Comparison of ENCODE assay signal across 22 mouse cellular contexts in genomic region chr6:129499516-129499915, GRCm38 (mm10). TPM values are rescaled to one million over a fixed set of nuclear protein-coding genes. Genes with fewer than 3 reads are reported as not detected.
ATAC-seq and TF ChIP-seq lines count a peak whose summit lies in the region.
"Not testable (repeated sequence)": the region's sequence is repeated elsewhere in the genome, so short reads cannot be mapped to it uniquely, and the experiment has no call there.
"Had no signal": no experiment of that assay in that cellular context is flagged by ENCODE, and none has a peak within 500 bp of the region (broad histone marks: within the 10 kb centered on the region; RNA-seq: fewer than 3 reads in every experiment).

No protein-coding gene starts in this region.

- peak; percentile 67 for ATAC-seq in granulocyte monocyte progenitor cell, adult 5-6 weeks (replicated peaks; ENCODE audit: poor library complexity, severe bottlenecking)
- ATAC-seq in megakaryocyte, adult 5-6 weeks (ENCODE audit: poor library complexity, severe bottlenecking): peak; percentile 61
- peak; percentile 51 for ATAC-seq in megakaryocyte progenitor cell, adult 5-6 weeks (replicated peaks; ENCODE audit: poor library complexity)
- peak; percentile 64; the same call in 1 of the 2 replicates for ATAC-seq in monocyte, adult 5-6 weeks (replicated peaks; ENCODE audit: insufficient number of reproducible peaks, low FRiP score, low TSS enrichment, poor library complexity, severe bottlenecking)
- peak; percentile 39; the same call in 1 of the 2 replicates for ATAC-seq in neutrophil, adult 5-6 weeks (ENCODE audit: extremely low read depth, insufficient number of reproducible peaks, low FRiP score, poor library complexity, severe bottlenecking)

- peak overlapping the region; percentile 33 for H3K27ac ChIP-seq in bone marrow, adult 2 months (ENCODE audit: control insufficient read depth, insufficient read depth, low read depth, low read length, poor library complexity)

- not testable (repeated sequence) for H3K4me1 ChIP-seq in bone marrow, adult 2 months (ENCODE audit: control insufficient read depth, insufficient read depth, low read length)

- H3K4me3 ChIP-seq in bone marrow, adult 2 months (replicated peaks; ENCODE audit: control insufficient read depth, low read depth, low read length): not testable (repeated sequence)

- WGBS in bone marrow, adult 2 months: 35% methylated on average over 1 of the region's 1 CpGs

- TF ChIP-seq CTCF in bone marrow, adult 2 months (IDR thresholded peaks at IDR 0.05; ENCODE audit: control insufficient read depth, insufficient read depth, low read length): not testable (repeated sequence)

- not testable (repeated sequence) for TF ChIP-seq POLR2A in bone marrow, adult 2 months (IDR thresholded peaks at IDR 0.05; ENCODE audit: borderline replicate concordance, control insufficient read depth, low read depth, low read length)

RNA-seq across cellular contexts. Expression of gene Olr1, which starts 7.4 kb away (rescaled TPM):
- 7.5 and 12.6 TPM in 2 replicates for polyA plus RNA-seq in bone marrow, adult 2 months (2011; ENCODE audit: insufficient read depth, insufficient read length, low replicate concordance, missing spikeins)
- total RNA-seq in granulocyte monocyte progenitor cell, adult 5-6 weeks (2014; fragmentation: Nextera tagmentation): 15.1 and 18.4 TPM in 2 replicates
- 16.9 and 23.2 TPM in 2 replicates for total RNA-seq in granulocyte monocyte progenitor cell, adult 5-6 weeks (2017)
- 10.0 and 12.9 TPM in 2 replicates for total RNA-seq in megakaryocyte, adult 5-6 weeks (2015)
- 9.6 and 13.9 TPM in 2 replicates for total RNA-seq in megakaryocyte, adult 5-6 weeks (2017)
- 31.6 and 33.4 TPM in 2 replicates for total RNA-seq in megakaryocyte progenitor cell, adult 5-6 weeks (2015)
- 17.3 and 51.7 TPM in 2 replicates for total RNA-seq in megakaryocyte progenitor cell, adult 5-6 weeks (2017)
- 8.4 to 15.7 TPM (median 11.1 TPM) in 3 replicates for total RNA-seq in monocyte, adult 5-6 weeks (2017)
- 0.49 and 2.2 TPM in 2 replicates for total RNA-seq in neutrophil, adult 5-6 weeks (2017)
- total RNA-seq: adrenal gland, postnatal 14 days; adrenal gland, postnatal 25 days; CH12.LX; MEL had no signal
- polyA plus RNA-seq: adrenal gland, adult 2 months; brain, embryonic 14.5 days; cerebellum, adult 2 months; G1E; Patski had no signal

RNA-seq across cellular contexts. Expression of gene Tmem52b, which starts 12.8 kb away (rescaled TPM):
- polyA plus RNA-seq in bone marrow, adult 2 months (2011; ENCODE audit: insufficient read depth, insufficient read length, low replicate concordance, missing spikeins): not detected in 2 replicates
- total RNA-seq in granulocyte monocyte progenitor cell, adult 5-6 weeks (2014; fragmentation: Nextera tagmentation): 0.53 TPM in 1 of 2 replicates, not detected in the other
- total RNA-seq in granulocyte monocyte progenitor cell, adult 5-6 weeks (2017): not detected in 2 replicates
- not detected in 2 replicates for total RNA-seq in megakaryocyte, adult 5-6 weeks (2015)
- total RNA-seq in megakaryocyte, adult 5-6 weeks (2017): not detected in 2 replicates
- 0.10 TPM in 1 of 2 replicates, not detected in the other for total RNA-seq in megakaryocyte progenitor cell, adult 5-6 weeks (2015)
- 0.12 and 1.1 TPM in 2 replicates for total RNA-seq in megakaryocyte progenitor cell, adult 5-6 weeks (2017)
- total RNA-seq in monocyte, adult 5-6 weeks (2017): 1.9 TPM in 1 of 3 replicates, not detected in the others
- 1.5 TPM in 1 of 2 replicates, not detected in the other for total RNA-seq in neutrophil, adult 5-6 weeks (2017)
- total RNA-seq: adrenal gland, adult 18-20 months; adrenal gland, adult 2 months; adrenal gland, adult 8-10 months; adrenal gland, postnatal 10 days; adrenal gland, postnatal 14 days; adrenal gland, postnatal 25 days; adrenal gland, postnatal 36 days; CH12.LX; ES-E14; MEL had no signal
- polyA plus RNA-seq: activated CD4-positive, CD25-positive, alpha-beta regulatory T cell, adult 4 months; adrenal gland, adult 2 months; brain, embryonic 14.5 days; CD4-positive, CD25-positive, alpha-beta regulatory T cell, adult 4 months; cerebellum, adult 2 months; G1E had no signal

RNA-seq across cellular contexts. Expression of gene Gabarapl1, which starts 33.4 kb away (rescaled TPM):
- polyA plus RNA-seq in bone marrow, adult 2 months (2011; ENCODE audit: insufficient read depth, insufficient read length, low replicate concordance, missing spikeins): 31.0 and 44.3 TPM in 2 replicates
- 37.4 and 45.0 TPM in 2 replicates for total RNA-seq in granulocyte monocyte progenitor cell, adult 5-6 weeks (2014; fragmentation: Nextera tagmentation)
- 39.8 and 76.6 TPM in 2 replicates for total RNA-seq in granulocyte monocyte progenitor cell, adult 5-6 weeks (2017)
- 5.6 and 7.4 TPM in 2 replicates for total RNA-seq in megakaryocyte, adult 5-6 weeks (2015)
- 17.6 and 20.7 TPM in 2 replicates for total RNA-seq in megakaryocyte, adult 5-6 weeks (2017)
- 19.0 and 19.4 TPM in 2 replicates for total RNA-seq in megakaryocyte progenitor cell, adult 5-6 weeks (2015)
- total RNA-seq in megakaryocyte progenitor cell, adult 5-6 weeks (2017): 45.5 and 62.8 TPM in 2 replicates
- 27.9 to 39.7 TPM (median 35.0 TPM) in 3 replicates for total RNA-seq in monocyte, adult 5-6 weeks (2017)
- total RNA-seq in neutrophil, adult 5-6 weeks (2017): 9.6 and 10.1 TPM in 2 replicates

RNA-seq across cellular contexts. Expression of gene Clec1a, which starts 47.7 kb away (rescaled TPM):
- 0.30 TPM in 1 of 2 replicates, not detected in the other for polyA plus RNA-seq in bone marrow, adult 2 months (2011; ENCODE audit: insufficient read depth, insufficient read length, low replicate concordance, missing spikeins)
- not detected in 2 replicates for total RNA-seq in granulocyte monocyte progenitor cell, adult 5-6 weeks (2014; fragmentation: Nextera tagmentation)
- total RNA-seq in granulocyte monocyte progenitor cell, adult 5-6 weeks (2017): not detected in 2 replicates
- 0.07 TPM in 1 of 2 replicates, not detected in the other for total RNA-seq in megakaryocyte, adult 5-6 weeks (2015)
- 0.15 TPM in 1 of 2 replicates, not detected in the other for total RNA-seq in megakaryocyte, adult 5-6 weeks (2017)
- 0.12 TPM in 1 of 2 replicates, not detected in the other for total RNA-seq in megakaryocyte progenitor cell, adult 5-6 weeks (2015)
- total RNA-seq in megakaryocyte progenitor cell, adult 5-6 weeks (2017): 0.12 and 0.78 TPM in 2 replicates
- total RNA-seq in monocyte, adult 5-6 weeks (2017): 1.1 to 2.3 TPM in 2 of 3 replicates, not detected in the other
- total RNA-seq in neutrophil, adult 5-6 weeks (2017): 3.6 and 4.3 TPM in 2 replicates
- total RNA-seq: CH12.LX, ES-E14, MEL had no signal
- polyA plus RNA-seq: activated CD4-positive, CD25-positive, alpha-beta regulatory T cell, adult 4 months; CD4-positive, CD25-positive, alpha-beta regulatory T cell, adult 4 months; G1E; Patski had no signal
